Mouse (Mus musculus): ENCODE measurements around the gene Scn3b.

Gene Scn3b

DNA sequence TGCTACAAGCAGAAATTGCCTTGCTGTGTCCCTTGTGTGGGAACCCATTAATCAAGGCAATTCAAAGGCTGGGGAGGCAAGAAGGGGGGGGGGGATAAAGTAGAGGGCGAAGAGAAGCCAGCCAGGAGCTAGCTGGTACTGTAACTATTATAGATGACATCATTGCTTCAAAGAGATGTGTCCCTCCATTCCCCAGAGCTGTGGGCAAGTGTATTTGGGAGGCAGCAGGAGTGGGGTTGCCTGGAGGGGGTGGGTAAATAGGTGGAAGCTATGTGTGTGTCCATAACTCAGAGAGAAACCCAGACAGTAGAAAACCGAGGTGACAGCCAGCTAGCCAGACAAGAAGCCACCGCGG is 292 bp upstream of the Scn3b start:
- no peak for DNase-seq (ENCODE audit: inconsistent ontology term)

- no peak for DNase-seq (ENCODE audit: inconsistent ontology term)
Measured at GRCm38 (mm10) chr9:40269880-40270279, 863 bp downstream of the Scn3b start.

- no peak for DNase-seq (ENCODE audit: inconsistent ontology term)
Measured at GRCm38 (mm10) chr9:40271075-40271474, 2.1 kb downstream of the Scn3b start.

- DNase-seq (ENCODE audit: inconsistent ontology term) = no peak
Measured at GRCm38 (mm10) chr9:40272822-40273221, 3.8 kb downstream of the Scn3b start.

- no peak for DNase-seq (ENCODE audit: inconsistent ontology term)
Measured at GRCm38 (mm10) chr9:40275904-40276303, 6.9 kb downstream of the Scn3b start.

DNA sequence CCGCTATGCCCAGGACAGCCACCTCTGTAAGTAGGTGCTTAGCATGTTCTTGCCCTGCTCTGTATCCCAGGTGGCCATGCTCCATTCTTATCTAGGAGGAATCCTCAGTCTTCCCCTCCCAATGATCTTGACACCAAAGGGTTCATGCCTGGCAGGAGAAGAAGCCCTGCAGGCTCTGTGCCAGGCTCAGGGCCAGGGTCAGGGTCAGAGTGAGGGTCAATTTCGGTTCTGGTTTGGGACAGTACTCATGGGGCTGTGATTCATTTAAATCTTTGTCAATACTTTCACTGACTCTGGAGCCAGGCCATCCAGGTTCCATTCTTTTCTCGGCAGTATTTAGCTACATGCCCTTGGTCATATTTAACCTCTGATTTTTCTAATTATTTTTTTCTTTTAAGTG is 8.7 kb downstream of the Scn3b start:
- DNase-seq (ENCODE audit: inconsistent ontology term) = no peak

DNA sequence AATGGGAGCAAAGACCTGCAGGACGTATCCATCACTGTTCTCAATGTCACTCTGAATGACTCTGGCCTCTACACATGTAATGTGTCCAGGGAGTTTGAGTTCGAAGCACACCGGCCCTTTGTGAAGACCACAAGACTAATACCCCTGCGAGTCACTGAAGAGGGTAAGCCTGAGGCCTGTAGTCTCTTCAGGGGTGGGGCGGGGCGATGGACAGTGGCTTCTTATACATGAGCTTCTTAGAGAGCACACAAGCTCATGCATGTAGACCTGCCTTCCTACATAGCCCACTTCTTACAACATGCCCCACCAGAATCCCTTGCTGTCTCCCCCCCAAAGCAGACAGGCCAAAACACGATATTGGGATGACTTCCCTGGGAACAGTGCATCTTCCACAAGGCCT is 10.4 kb downstream of the Scn3b start:
- no peak for DNase-seq (ENCODE audit: inconsistent ontology term)

DNA sequence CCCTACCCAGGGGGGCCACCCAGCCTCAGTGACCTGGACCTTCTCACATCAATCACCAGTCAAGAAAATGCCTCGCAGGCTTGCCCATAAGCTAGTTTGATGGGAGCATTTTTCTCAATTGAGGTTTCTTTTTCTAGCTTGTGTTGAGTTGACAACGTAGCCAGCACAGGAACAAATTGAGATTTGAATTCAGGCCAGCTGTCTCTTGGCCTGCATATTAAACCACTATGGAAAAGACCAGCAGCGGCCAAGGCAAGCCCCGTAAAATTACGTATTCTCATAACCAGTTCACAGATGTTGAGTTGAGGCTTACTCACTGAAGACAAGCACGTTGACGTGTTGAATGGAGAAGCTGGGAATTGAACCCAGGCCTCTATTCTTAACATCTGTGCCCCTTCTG is 14.0 kb downstream of the Scn3b start:
- no peak for DNase-seq (ENCODE audit: inconsistent ontology term)

- no peak for DNase-seq (ENCODE audit: inconsistent ontology term)
Measured at GRCm38 (mm10) chr9:40292475-40292874, 23.5 kb downstream of the Scn3b start.

GRCm38 (mm10) chr9:40293286-40293685 is 24.3 kb downstream of the Scn3b start:
- no peak for DNase-seq (ENCODE audit: inconsistent ontology term)

DNA sequence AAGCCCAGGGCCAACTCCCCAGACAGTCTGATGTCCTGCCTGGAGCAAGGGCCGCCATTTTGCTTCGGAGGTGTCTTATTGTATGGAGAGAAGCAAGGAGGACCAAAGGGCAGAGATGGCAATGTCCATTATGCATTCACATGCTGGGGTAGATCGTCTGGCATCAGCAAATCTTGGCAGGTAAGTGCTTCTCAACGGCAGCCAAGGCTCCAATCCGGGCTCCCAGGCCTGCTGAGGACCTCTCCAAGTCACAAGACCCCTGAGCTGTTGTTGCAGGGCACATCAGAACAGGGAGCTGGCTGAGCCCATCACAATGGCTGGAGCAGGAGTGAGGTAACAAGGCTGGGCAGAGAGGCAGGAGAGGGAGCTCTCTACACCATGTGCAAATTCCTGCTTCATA is 24.7 kb downstream of the Scn3b start:
- DNase-seq (ENCODE audit: inconsistent ontology term) = no peak

DNA sequence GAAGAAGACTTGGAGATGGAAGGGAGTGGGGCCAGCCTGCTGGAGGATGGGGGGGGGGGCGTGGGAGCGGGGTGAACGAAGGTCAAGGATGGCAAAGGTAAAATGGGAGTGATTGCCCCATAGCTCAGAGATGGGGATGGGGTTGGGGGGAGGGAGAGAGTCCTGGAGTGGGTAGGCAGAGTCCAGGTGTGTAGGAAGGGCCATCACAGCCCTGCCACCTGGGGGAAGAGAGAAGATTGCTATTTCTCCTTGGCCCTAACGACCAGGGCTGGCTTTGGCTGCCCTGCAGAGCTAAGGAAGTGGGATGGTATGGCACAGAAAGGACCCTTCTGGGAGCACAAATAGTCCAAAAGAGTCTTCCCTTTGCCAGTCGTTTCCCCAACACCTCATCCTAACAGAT is 25.2 kb downstream of the Scn3b start:
- no peak for DNase-seq (ENCODE audit: inconsistent ontology term)

GRCm38 (mm10) chr9:40294866-40295265 is 25.8 kb downstream of the Scn3b start:
- no peak for DNase-seq (ENCODE audit: inconsistent ontology term)

DNA sequence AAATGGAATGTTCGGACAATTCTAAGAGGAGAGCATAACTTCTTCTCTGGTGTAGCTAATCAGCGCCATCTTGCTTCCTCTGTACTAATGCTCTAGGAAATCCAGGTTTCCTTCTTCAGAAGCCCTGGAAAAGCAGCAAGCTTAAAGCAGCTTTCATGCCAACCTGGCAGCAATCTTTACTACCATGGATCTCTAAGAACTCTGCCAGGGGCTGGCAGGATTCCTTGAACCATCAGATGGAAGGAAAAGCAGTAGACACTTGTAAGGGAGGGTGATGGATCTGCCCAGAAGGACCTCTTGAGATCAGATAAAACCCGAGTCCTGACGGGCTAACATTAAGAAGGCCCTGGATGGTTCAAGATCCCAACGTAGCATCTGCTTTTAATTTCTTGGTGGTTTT is 27.2 kb downstream of the Scn3b start:
- DNase-seq (ENCODE audit: inconsistent ontology term) = no peak

- no peak for DNase-seq (ENCODE audit: inconsistent ontology term)
Measured at GRCm38 (mm10) chr9:40297969-40298368, 29.0 kb downstream of the Scn3b start.

DNA sequence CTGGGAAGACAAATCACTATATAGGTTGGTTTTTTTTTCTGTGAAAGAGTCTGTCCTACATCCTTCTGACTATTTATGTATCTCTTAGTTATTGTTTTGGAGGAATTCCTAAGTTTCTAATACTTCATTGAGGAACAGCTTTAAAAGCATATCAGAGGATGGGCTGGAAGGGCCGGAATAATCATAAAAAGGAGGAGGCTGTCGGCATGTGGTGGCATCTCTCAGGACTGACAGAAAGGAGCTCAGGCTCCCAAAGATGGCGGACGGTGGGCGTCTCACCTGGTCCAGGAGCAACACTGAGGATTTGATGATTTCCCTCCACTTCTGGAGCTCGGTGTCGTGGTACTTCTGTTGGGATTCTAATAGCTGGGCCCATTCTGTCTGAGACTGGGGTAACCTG is 30.3 kb downstream of the Scn3b start:
- DNase-seq (ENCODE audit: inconsistent ontology term) = no peak

- no peak for DNase-seq (ENCODE audit: inconsistent ontology term)
Measured at GRCm38 (mm10) chr9:40300018-40300989, 31.3 kb downstream of the Scn3b start.

DNA sequence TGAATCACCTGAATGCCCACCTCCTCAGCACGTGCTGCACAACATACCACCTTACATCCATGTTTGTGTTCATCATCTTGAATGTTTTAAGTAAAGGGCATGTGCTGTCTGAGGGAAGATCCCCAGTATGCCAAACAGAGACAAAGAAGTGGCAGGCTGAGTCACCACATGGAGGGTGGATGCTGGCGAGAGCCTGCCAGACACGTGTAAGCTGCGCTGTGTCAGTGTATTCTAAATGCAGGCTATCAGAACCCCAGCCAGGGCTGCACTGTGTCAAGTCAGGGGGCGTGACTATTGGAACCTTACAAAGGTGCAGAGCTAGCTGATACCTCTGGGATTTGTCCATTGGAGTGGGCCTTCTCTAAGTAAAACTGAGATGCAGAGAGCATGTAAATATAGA is 32.5 kb downstream of the Scn3b start:
- DNase-seq (ENCODE audit: inconsistent ontology term) = no peak

DNA sequence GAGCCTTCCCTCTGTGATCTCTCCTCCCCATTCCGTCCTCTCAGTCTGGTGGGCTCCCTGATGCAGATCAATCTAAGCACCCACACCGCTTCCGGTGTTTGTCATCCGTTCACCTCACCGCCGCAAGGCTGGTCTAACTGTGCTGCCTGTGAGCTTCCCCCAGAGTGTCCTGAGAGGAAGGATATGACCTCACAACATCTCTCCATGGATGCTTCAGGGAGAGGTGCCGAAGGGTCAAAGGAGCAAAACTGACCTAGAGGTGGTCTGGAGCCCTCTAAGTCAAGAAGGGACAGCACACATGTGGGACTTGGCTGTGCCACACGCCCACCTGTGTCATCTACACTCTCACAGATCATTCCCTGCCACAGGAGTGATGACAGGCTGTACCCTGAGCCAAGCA is 33.4 kb downstream of the Scn3b start:
- no peak for DNase-seq (ENCODE audit: inconsistent ontology term)

GRCm38 (mm10) chr9:40304243-40304642 is 35.2 kb downstream of the Scn3b start:
- DNase-seq (ENCODE audit: inconsistent ontology term) = no peak

DNA sequence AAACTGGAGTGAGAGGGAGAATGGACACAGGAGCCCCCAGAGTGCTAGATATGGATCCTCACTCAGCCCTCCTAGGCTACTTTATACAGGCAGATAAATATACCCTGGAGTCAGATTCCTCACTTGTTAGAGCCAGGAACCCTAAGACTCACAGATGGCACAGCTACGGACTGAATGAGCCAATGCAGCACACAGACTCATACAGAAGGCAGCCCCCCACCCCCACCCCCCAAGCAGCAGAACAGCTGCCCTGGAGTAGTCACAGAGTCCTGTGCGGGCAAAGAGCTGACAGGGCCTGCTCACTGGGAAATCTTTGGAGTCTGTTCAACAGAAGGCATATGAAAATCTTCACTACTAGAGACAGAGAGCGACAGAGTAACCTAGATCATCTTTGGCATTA is 38.3 kb downstream of the Scn3b start:
- DNase-seq (ENCODE audit: inconsistent ontology term) = no peak

DNA sequence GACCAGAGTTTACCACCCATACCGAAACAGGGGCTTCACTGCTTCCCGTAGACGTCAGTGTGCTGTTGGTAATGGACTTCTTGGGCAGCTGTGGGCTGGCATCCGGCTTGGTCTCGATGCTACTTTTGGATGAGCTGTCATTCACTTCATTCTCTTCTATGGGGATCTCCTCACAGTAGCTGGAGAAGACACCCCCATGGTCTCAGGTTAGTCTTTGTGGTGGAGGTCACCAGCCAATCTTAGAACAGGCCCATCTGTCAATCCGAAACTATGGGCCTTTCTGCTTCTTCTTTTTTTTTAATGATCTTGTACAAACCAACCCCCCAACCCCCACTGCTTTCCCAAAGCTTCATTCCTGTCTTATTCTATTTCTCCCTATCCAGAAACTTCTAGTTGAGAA is 40.9 kb downstream of the Scn3b start:
- no peak for DNase-seq (ENCODE audit: inconsistent ontology term)

DNA sequence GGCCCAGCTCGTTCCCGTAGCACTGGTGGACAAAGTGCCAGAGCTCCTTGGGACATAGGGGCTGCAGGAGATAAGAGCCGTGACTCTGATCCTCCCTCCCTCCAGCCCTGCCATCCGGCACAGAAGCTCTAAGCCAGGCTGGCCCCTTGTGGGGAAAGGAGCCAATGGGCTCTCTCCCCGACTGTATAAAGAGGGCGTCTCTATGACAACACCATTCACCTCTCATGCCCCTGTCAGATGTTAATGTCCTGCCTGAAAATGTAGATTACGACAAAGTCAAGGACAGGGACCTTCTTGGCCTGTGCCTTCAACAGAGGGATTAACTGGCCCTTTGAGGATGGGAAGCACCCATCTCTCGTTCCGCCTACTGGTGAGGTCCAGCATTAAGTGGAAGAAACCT is 42.8 kb downstream of the Scn3b start:
- DNase-seq (ENCODE audit: inconsistent ontology term) = no peak

Data from Muller cell, postnatal 12 days (primary cell).